Mouse (Mus musculus): ENCODE measurements at regions not wholly inside any gene's neighbourhood (a gene's known extent, or its start where the extent isn't known, plus 50 kb on each side); places are given as distances from the start of the nearest gene placed in this dataset.

- DNase-seq (ENCODE audit: low read depth, low spot score) = no peak
Observed at GRCm38 (mm10) chr4:87386835-87387234, 156.6 kb upstream of the Slc24a2 start.

DNA sequence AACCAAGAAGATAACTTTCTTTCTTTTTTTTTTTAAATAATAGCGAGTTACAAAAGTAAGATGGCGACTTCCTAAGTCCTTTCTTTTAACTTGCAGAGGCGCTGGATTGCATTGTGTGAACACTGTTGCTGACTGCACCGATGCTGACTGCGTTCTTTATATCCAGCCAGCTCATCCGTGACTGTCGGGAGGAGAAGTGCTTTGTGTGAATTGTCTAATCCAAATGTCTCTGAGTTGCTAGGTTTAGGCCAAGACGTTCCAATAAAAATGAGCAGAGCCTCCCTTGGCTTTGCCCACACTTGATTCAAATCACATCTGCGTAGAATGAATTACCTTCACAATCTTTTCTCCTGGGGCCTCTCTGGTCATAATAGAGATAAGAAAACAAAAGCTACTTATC is 156.0 kb upstream of the Slc24a2 start:
- no peak for DNase-seq (ENCODE audit: low read depth, low spot score)

- DNase-seq (ENCODE audit: low read depth, low spot score) = no peak
Observed at GRCm38 (mm10) chr4:87385221-87385739, 155.0 kb upstream of the Slc24a2 start.

DNA sequence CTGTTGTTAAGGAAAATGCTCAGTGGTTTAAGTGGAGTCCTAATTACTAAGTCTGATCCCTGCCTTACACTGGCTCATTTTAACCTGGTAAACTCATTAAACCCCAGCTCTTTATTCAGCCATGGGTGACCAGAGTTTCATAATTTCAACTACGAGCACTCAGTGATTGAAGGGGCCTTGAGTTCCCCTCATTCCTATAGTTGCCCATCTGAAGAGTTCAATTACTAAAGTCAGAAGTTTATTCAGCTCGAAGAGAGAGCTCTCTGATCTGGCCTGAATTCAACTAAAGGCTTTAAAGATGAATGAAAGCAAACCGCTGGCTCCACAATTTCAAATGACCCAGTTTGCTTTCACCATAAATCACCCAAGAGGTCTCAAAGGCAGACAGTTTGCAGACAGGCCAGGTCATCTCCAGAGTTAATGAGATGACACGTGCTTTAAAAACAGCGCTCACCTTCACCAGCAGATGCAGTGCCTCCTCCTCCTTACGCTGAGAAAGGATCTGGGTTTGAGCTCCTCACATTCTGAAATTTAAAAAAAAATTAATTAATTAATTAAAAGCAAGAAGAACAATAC is 154.3 kb upstream of the Slc24a2 start:
- peak; percentile 14 for DNase-seq (ENCODE audit: low read depth, low spot score)

- DNase-seq (ENCODE audit: low read depth, low spot score) = no peak
Observed at GRCm38 (mm10) chr4:87380716-87381115, 150.4 kb upstream of the Slc24a2 start.

GRCm38 (mm10) chr4:87379516-87380173 is 149.4 kb upstream of the Slc24a2 start:
- DNase-seq (ENCODE audit: low read depth, low spot score) = no peak

GRCm38 (mm10) chr4:87371960-87372359 is 141.7 kb upstream of the Slc24a2 start:
- no peak for DNase-seq (ENCODE audit: low read depth, low spot score)

GRCm38 (mm10) chr4:87369626-87370234 is 139.5 kb upstream of the Slc24a2 start:
- no peak for DNase-seq (ENCODE audit: low read depth, low spot score)

GRCm38 (mm10) chr4:87368413-87369160 is 138.3 kb upstream of the Slc24a2 start:
- peak; percentile 73 for DNase-seq (ENCODE audit: low read depth, low spot score)

DNA sequence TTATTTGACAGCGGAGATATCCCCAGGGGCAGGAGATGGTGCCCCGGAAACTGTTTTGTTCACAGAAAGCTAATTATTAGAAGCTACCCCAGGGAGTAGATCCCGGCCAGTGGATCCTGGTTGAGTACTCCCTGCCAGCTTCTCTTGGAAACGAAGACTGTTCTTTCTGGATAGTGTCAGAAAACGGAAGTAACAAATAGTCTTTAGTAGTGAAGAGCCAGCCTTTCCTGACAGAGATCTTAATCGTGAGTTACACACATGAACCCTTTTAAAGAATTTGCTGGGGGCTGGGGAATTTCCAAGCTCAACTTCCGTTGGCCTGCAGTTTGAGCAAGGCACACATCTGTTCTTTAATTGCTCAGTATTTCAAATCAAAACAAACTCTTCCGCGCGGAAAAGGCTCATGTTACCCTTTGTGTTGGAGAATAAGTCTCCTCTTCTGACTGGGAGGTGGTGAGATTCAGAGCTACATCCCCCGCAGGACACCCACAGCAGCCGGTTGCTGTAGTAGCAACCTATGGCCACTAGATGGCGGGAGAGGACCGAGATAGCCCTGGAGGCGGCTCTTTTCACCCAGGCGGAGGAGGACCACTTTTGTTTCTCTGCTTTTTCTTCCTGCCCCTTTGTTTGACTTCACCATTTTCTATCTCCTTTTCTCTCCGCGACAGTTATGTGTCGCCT is 137.6 kb upstream of the Slc24a2 start:
- DNase-seq (ENCODE audit: low read depth, low spot score) = peak; percentile 86

GRCm38 (mm10) chr4:87362201-87362600 is 131.9 kb upstream of the Slc24a2 start:
- peak; percentile 92 for DNase-seq (ENCODE audit: low read depth, low spot score)

DNA sequence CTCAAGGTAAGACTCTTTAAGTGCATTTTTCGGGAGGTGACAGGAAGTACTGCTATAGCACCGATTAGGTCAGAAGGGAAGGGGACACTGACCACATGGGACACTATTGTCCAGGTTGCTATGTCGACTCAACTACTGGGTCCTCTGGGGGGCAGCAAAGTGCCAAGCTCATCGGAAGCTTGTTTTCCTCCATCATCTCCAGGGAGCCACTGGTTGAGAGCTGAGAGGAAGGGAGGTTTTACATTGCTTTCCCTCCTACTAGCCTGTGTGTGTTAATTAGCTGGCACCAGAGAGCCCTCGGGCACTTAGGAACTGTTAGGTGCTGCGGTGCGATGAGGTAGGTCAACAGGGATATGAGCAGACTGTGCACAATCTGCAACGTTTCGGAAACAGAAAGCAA is 129.2 kb upstream of the Slc24a2 start:
- DNase-seq (ENCODE audit: low read depth, low spot score) = peak; percentile 67

DNA sequence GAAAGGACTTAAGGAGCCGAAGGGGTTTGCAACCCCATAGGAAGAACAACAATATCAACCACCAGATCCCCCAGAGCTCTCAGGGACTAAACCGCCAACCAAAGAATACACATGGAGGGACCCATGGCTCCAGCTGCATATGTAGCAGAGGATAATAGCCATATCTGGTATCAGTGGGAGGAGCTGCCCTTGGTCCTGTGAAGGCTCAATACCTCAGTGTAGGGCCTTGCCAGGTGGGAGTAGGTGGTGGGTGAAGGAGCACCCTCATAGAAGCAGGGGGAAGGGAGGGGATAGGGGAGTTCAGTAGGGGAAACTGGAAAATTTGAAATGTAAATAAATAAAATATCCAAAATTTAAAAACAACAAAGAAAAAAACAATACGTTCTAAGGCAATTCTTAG is 128.7 kb upstream of the Slc24a2 start:
- DNase-seq (ENCODE audit: low read depth, low spot score) = no peak

GRCm38 (mm10) chr4:87332968-87333367 is 102.7 kb upstream of the Slc24a2 start:
- peak; percentile 60 for DNase-seq (ENCODE audit: low read depth, low spot score)

GRCm38 (mm10) chr4:87329136-87329535 is 98.9 kb upstream of the Slc24a2 start:
- DNase-seq (ENCODE audit: low read depth, low spot score) = no peak

- DNase-seq (ENCODE audit: low read depth, low spot score) = peak; percentile 24
Observed at GRCm38 (mm10) chr4:87321726-87322349, 91.6 kb upstream of the Slc24a2 start.

DNA sequence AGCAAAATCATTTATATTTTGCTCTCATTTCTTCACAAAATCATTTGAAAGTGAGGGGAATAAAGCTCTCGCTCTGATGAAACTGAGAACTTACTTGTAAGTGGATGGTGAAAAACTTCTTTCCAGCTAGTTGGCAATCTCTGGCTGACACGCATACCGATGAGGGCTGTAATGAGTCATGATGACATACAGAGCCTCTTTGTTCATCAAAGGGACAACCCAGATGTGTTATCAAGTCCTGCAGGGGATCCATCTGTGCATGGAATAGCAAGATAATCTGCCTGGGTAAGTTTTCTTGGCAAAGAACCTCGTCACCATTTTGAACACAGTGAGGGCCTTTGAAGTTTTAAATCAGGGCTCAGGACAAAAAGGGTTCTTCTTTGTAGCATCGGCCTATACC is 67.9 kb upstream of the Slc24a2 start:
- DNase-seq (ENCODE audit: low read depth, low spot score) = peak; percentile 67

DNA sequence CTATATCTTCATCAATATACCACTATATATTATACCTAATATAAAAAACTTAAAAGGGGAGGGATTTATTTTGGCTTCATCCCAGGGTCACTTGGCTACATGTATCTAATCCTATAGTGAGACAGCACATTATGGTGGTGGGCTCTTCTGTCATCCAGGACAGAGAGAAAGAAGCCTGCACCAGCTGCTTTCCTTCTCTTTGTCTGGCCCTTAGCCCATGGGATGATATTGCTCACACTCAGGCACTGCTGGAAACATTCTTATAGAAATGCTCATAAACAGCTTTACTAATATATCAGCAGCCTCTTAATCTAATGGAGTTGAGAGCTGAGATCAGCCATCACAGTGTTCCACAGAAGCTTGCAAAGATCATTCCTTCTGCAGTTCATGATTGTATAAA is 64.3 kb upstream of the Slc24a2 start:
- DNase-seq (ENCODE audit: low read depth, low spot score) = no peak

Measured in brain, adult 2 months (tissue).